Mouse (Mus musculus): ENCODE data around the gene A730049H05Rik. TPM values are rescaled to one million over a fixed set of nuclear protein-coding genes. Genes with fewer than 3 reads are reported as not detected.

Gene A730049H05Rik
- polyA plus RNA-seq, 1 experiment, result not detected

- H3K4me1 ChIP-seq (ENCODE audit: control insufficient read depth), result no peaks in the 10 kb centered on the region
- no peaks in the 10 kb centered on the region for H3K27me3 ChIP-seq (ENCODE audit: control insufficient read depth)
- H3K9me3 ChIP-seq (ENCODE audit: control insufficient read depth, low read length), result no peaks in the 10 kb centered on the region
- TF ChIP-seq GATA1 (IDR thresholded peaks at IDR 0.05; ENCODE audit: low read length) (no peak), TAL1 (IDR thresholded peaks at IDR 0.05; ENCODE audit: low read length) (no peak)
- H3K4me3 ChIP-seq (replicated peaks), result no peak overlapping the region
- H3K36me3 ChIP-seq (ENCODE audit: control insufficient read depth), result no peaks in the 10 kb centered on the region
Observed at GRCm38 (mm10) chr6:92882446-92882845, 66.2 kb downstream of the A730049H05Rik start.

GRCm38 (mm10) chr6:92883131-92883900 lies 67.0 kb downstream of the A730049H05Rik start:
- TF ChIP-seq GATA1 (IDR thresholded peaks at IDR 0.05; ENCODE audit: low read length), result no peak
- H3K4me1 ChIP-seq (ENCODE audit: control insufficient read depth), result no peaks in the 10 kb centered on the region
- H3K9me3 ChIP-seq (ENCODE audit: control insufficient read depth, low read length), result no peaks in the 10 kb centered on the region
- H3K4me3 ChIP-seq (replicated peaks), result no peak overlapping the region
- no peaks in the 10 kb centered on the region for H3K36me3 ChIP-seq (ENCODE audit: control insufficient read depth)
- H3K27me3 ChIP-seq (ENCODE audit: control insufficient read depth), result no peaks in the 10 kb centered on the region

GRCm38 (mm10) chr6:92891535-92891934 lies 75.3 kb downstream of the A730049H05Rik start:
- H3K4me1 ChIP-seq (ENCODE audit: control insufficient read depth), result no peaks in the 10 kb centered on the region
- H3K36me3 ChIP-seq (ENCODE audit: control insufficient read depth), result no peaks in the 10 kb centered on the region
- H3K9me3 ChIP-seq (ENCODE audit: control insufficient read depth, low read length), result no peaks in the 10 kb centered on the region
- H3K27me3 ChIP-seq (ENCODE audit: control insufficient read depth), result no peaks in the 10 kb centered on the region
- H3K4me3 ChIP-seq (replicated peaks), result no peak overlapping the region
- no peak for TF ChIP-seq TAL1 (IDR thresholded peaks at IDR 0.05; ENCODE audit: low read length)
- TF ChIP-seq GATA1 (IDR thresholded peaks at IDR 0.05; ENCODE audit: low read length), result no peak

Other genes starting within 250 kb of the A730049H05Rik start
- not detected in 2 replicates for gene Prickle2, start 110.3 kb upstream of the A730049H05Rik start, polyA plus RNA-seq (2012)
- gene Gm15737, start 52.9 kb downstream of the A730049H05Rik start, polyA plus RNA-seq (2012), result not detected in 2 replicates
- gene Adamts9, start 127.0 kb downstream of the A730049H05Rik start, polyA plus RNA-seq (2012), result 0.01 TPM in 1 of 2 replicates, not detected in the other

All from erythroblast, embryonic 14.5 days (primary cell).